Mouse (Mus musculus) small intestine, adult 2 months (tissue): ENCODE measurements around the gene Batf. TPM values are rescaled to one million over a fixed set of nuclear protein-coding genes. Genes with fewer than 3 reads are reported as not detected.

ENCODE experiments used
- H3K27ac ChIP-seq: fragments of 200-500 bp; 2 replicates; pipeline ENCODE4 v1.5.1; 2012; ENCODE audit warnings: low read depth, low read length, control low read depth, inconsistent platforms; ENCODE audit not compliant: insufficient read depth
- H3K27me3 ChIP-seq: fragments of 200-500 bp; 2 replicates; pipeline ENCODE4 v1.6.1; 2012; ENCODE audit warnings: mild to moderate bottlenecking, moderate library complexity, low read length, inconsistent platforms; ENCODE audit not compliant: control insufficient read depth, insufficient read depth
- H3K36me3 ChIP-seq: fragments of 200-500 bp; 2 replicates; pipeline ENCODE4 v1.6.1; 2012; ENCODE audit warnings: mild to moderate bottlenecking, low read length, control low read depth, inconsistent platforms; ENCODE audit not compliant: control insufficient read depth, insufficient read depth
- H3K4me1 ChIP-seq: fragments of 200-500 bp; 2 replicates; pipeline ENCODE4 v1.6.1; 2012; ENCODE audit warnings: low read length, inconsistent platforms, mixed read lengths; ENCODE audit not compliant: control insufficient read depth, insufficient read depth, insufficient read length
- H3K4me3 ChIP-seq: fragments of 200-500 bp; 2 replicates; pipeline ENCODE4 v1.5.1; 2012; ENCODE audit warnings: low read depth, mild to moderate bottlenecking, control low read depth, inconsistent platforms, low read length, moderate library complexity
- CTCF ChIP-seq: fragments of 200-500 bp; IDR thresholded peaks from 2 replicates; pipeline ENCODE4 v1.5.1; 2012; ENCODE audit warnings: low read depth, mild to moderate bottlenecking, control low read depth, inconsistent platforms, low read length, moderate library complexity, mixed read lengths; ENCODE audit not compliant: insufficient replicate concordance, insufficient read length; ENCODE audit errors: extremely low read depth
- POLR2A ChIP-seq: fragments of 200-500 bp; IDR thresholded peaks from 2 replicates; pipeline ENCODE4 v1.6.1; 2012; ENCODE audit warnings: low read depth, mild to moderate bottlenecking, control low read depth, inconsistent platforms, low read length, moderate library complexity
- WGBS: fragments of 180-500 bp; shearing (Covaris S2); methylation state at CpG from one replicate; pipeline ENCODE4 v1.1.7; 2018; 5-methylcytosine and 5-hydroxymethylcytosine counted together
- polyA plus RNA-seq: library from polyadenylated mRNA; depleted of rRNA; stranded (reverse); fragments of >200 nt; gene quantifications from 2 replicates; pipeline ENCODE4 v1.2.3, GENCODE M21; 2012

Batf gene
- polyA plus RNA-seq, 1 experiment: 7.1 TPM

- no peaks in the 10 kb centered on the region for H3K36me3 ChIP-seq
- 82% methylated on average over 8 of the region's 8 CpGs for WGBS
- no peak overlapping the region for H3K4me3 ChIP-seq
- no peak overlapping the region for H3K27ac ChIP-seq
- no peaks in the 10 kb centered on the region; the same call in 1 of the 2 replicates for H3K4me1 ChIP-seq
- no peaks in the 10 kb centered on the region for H3K27me3 ChIP-seq
- TF ChIP-seq POLR2A (no peak), CTCF (no peak)
Measured at GRCm38 (mm10) chr12:85666112-85666511, 20.4 kb upstream of the Batf start.

GRCm38 (mm10) chr12:85667071-85667470 lies 19.4 kb upstream of the Batf start:
- Histone ChIP-seq H3K4me3 (no peak overlapping the region), H3K4me1 (no peaks in the 10 kb centered on the region), H3K27me3 (no peaks in the 10 kb centered on the region), H3K27ac (no peak overlapping the region), H3K36me3 (no peaks in the 10 kb centered on the region)
- WGBS: 92% methylated on average over 7 of the region's 7 CpGs
- TF ChIP-seq CTCF: no peak
- no peak for TF ChIP-seq POLR2A

GRCm38 (mm10) chr12:85668696-85669095 lies 17.8 kb upstream of the Batf start:
- H3K27ac ChIP-seq: no peak overlapping the region
- H3K4me1 ChIP-seq: no peaks in the 10 kb centered on the region
- H3K4me3 ChIP-seq: no peak overlapping the region
- TF ChIP-seq CTCF (no peak), POLR2A (no peak)
- 65% methylated on average over 3 of the region's 3 CpGs for WGBS
- no peaks in the 10 kb centered on the region for H3K36me3 ChIP-seq
- H3K27me3 ChIP-seq: no peaks in the 10 kb centered on the region

- TF ChIP-seq CTCF (no peak), POLR2A (no peak)
- WGBS: 48% methylated on average over 3 of the region's 3 CpGs
Measured at GRCm38 (mm10) chr12:85670080-85670479, 16.4 kb upstream of the Batf start.

GRCm38 (mm10) chr12:85673914-85674313 lies 12.6 kb upstream of the Batf start:
- Histone ChIP-seq H3K4me1 (no peaks in the 10 kb centered on the region), H3K36me3 (no peaks in the 10 kb centered on the region), H3K27me3 (no peaks in the 10 kb centered on the region), H3K4me3 (no peak overlapping the region), H3K27ac (no peak overlapping the region)
- no peak for TF ChIP-seq CTCF
- TF ChIP-seq POLR2A: no peak
- 80% methylated on average over 8 of the region's 8 CpGs for WGBS

More at GRCm38 (mm10) chr12:85670080-85670479, 16.4 kb upstream of the Batf start:
- no peak overlapping the region for H3K4me3 ChIP-seq
- no peaks in the 10 kb centered on the region for H3K27me3 ChIP-seq
- no peaks in the 10 kb centered on the region for H3K4me1 ChIP-seq
- no peak overlapping the region for H3K27ac ChIP-seq
- H3K36me3 ChIP-seq: no peaks in the 10 kb centered on the region

- 80% methylated on average over 5 of the region's 5 CpGs for WGBS
- TF ChIP-seq CTCF: no peak
- TF ChIP-seq POLR2A: no peak
Measured at GRCm38 (mm10) chr12:85679117-85679516, 7.4 kb upstream of the Batf start.

GRCm38 (mm10) chr12:85679808-85680207 lies 6.7 kb upstream of the Batf start:
- WGBS: 62% methylated on average over 2 of the region's 2 CpGs
- Histone ChIP-seq H3K27me3 (no peaks in the 10 kb centered on the region), H3K36me3 (no peaks in the 10 kb centered on the region), H3K4me1 (no peaks in the 10 kb centered on the region), H3K27ac (no peak overlapping the region), H3K4me3 (no peak overlapping the region)
- no peak for TF ChIP-seq POLR2A
- TF ChIP-seq CTCF: no peak

More at GRCm38 (mm10) chr12:85679117-85679516, 7.4 kb upstream of the Batf start:
- Histone ChIP-seq H3K4me3 (no peak overlapping the region), H3K27ac (no peak overlapping the region), H3K27me3 (no peaks in the 10 kb centered on the region), H3K36me3 (no peaks in the 10 kb centered on the region), H3K4me1 (no peaks in the 10 kb centered on the region)
